Mouse (Mus musculus) C2C12 (cell line): ENCODE measurements around the gene Khdc3.

ENCODE experiments used
- CTCF ChIP-seq: IDR thresholded peaks from one replicate; pipeline ENCODE4 v1.5.1; 2011; ENCODE audit not compliant: control insufficient read depth, insufficient read depth, insufficient read length
- FOSL1 ChIP-seq: IDR thresholded peaks from one replicate; pipeline ENCODE4 v1.8.0; 2011; ENCODE audit warnings: mild to moderate bottlenecking, low read length; ENCODE audit not compliant: poor library complexity, insufficient read depth, severe bottlenecking
- MAX ChIP-seq: IDR thresholded peaks from one replicate; pipeline ENCODE4 v1.6.1; 2011; ENCODE audit warnings: mild to moderate bottlenecking, control low read depth
- USF1 ChIP-seq: IDR thresholded peaks from one replicate; pipeline ENCODE4 v1.6.1; 2011; ENCODE audit warnings: low read depth, mild to moderate bottlenecking, control low read depth, moderate library complexity

GRCm38 (mm10) chr9:73103880-73104198, 2.2 kb downstream of the Khdc3 start:
- TF ChIP-seq USF1 (no peak), CTCF (no peak), MAX (no peak), FOSL1 (no peak)
